Mouse (Mus musculus) thymus, adult 2 months (tissue): ENCODE results near the gene Tnfrsf11a.

Source experiments
- CTCF ChIP-seq: fragments of 200-500 bp; IDR thresholded peaks from 2 replicates; pipeline ENCODE4 v1.5.1; 2012; ENCODE audit warnings: mild to moderate bottlenecking, control low read depth, low read length, moderate library complexity, borderline replicate concordance; ENCODE audit not compliant: control insufficient read depth, poor library complexity, insufficient read depth; ENCODE audit errors: extremely low read depth
- POLR2A ChIP-seq: fragments of 200-500 bp; IDR thresholded peaks from 2 replicates; pipeline ENCODE4 v1.6.1; 2012; ENCODE audit warnings: mild to moderate bottlenecking, low read length, control low read depth, moderate library complexity; ENCODE audit not compliant: control insufficient read depth, poor library complexity, insufficient read depth; ENCODE audit errors: extremely low read depth

GRCm38 (mm10) chr1:105843386-105843785, 62.9 kb downstream of the Tnfrsf11a start:
- TF ChIP-seq CTCF (no peak), POLR2A (no peak)
